Mouse (Mus musculus) midbrain, embryonic 15.5 days (tissue): ENCODE measurements at regions not wholly inside any gene's neighbourhood (a gene's known extent, or its start where the extent isn't known, plus 50 kb on each side); places are given as distances from the start of the nearest gene placed in this dataset.

Experiments used
- ATAC-seq: fragments of 200-750 bp; cut with Nextera tagmentation; replicated peaks from 2 replicates; pipeline ENCODE4 v1.8.0; 2017; ENCODE audit warnings: moderate TSS enrichment
- H3K27ac ChIP-seq: fragments of 300-500 bp; sonication (generic); 2 replicates; pipeline ENCODE4 v1.5.1; 2015; ENCODE audit warnings: mild to moderate bottlenecking, inconsistent platforms
- H3K27me3 ChIP-seq: fragments of 300-500 bp; sonication (generic); replicated peaks from 2 replicates; pipeline ENCODE4 v1.6.1; 2015; ENCODE audit warnings: inconsistent platforms
- H3K36me3 ChIP-seq: fragments of 300-500 bp; sonication (generic); replicated peaks from 2 replicates; pipeline ENCODE4 v1.6.1; 2015; ENCODE audit warnings: inconsistent platforms
- H3K4me1 ChIP-seq: fragments of 300-500 bp; sonication (generic); 2 replicates; pipeline ENCODE4 v1.6.1; 2015; ENCODE audit warnings: inconsistent platforms
- H3K4me2 ChIP-seq: fragments of 300-500 bp; sonication (generic); 2 replicates; pipeline ENCODE4 v1.6.1; 2015; ENCODE audit warnings: inconsistent platforms, mild to moderate bottlenecking, moderate library complexity
- H3K4me3 ChIP-seq: fragments of 300-500 bp; sonication (generic); 2 replicates; pipeline ENCODE4 v1.5.1; 2015; ENCODE audit warnings: mild to moderate bottlenecking, inconsistent platforms
- H3K9ac ChIP-seq: fragments of 300-500 bp; sonication (generic); 2 replicates; pipeline ENCODE4 v1.6.1; 2015; ENCODE audit warnings: mild to moderate bottlenecking, inconsistent platforms
- H3K9me3 ChIP-seq: fragments of 300-500 bp; sonication (generic); 2 replicates; pipeline ENCODE4 v1.6.1; 2016; ENCODE audit warnings: inconsistent platforms
- WGBS: fragments of 180-500 bp; shearing (Covaris S2); methylation state at CpG from one replicate; pipeline ENCODE4 v1.1.7; 2015; ENCODE audit warnings: mixed read lengths; 5-methylcytosine and 5-hydroxymethylcytosine counted together

DNA sequence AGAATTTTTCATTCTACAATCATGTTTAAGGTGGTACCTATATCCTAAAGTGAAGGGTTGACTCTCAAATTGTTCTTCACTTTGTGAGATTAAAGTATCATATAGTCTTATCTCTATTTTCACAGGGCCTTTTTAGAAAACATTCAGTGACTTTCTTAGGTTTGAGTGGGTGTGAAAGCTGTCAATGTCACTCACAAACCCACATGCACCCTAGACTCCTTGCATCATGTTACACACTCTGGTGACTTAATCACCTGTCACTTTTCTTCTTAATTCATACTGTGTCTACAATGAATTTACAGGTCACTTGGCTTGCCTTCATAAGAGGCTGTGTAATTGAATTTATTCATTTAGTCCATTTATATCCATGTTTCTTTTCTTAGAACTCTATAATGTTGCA lies 1026.8 kb upstream of the Alcam start:
- no peaks in the 10 kb centered on the region for H3K4me1 ChIP-seq
- no peaks in the 10 kb centered on the region for H3K9me3 ChIP-seq
- H3K27me3 ChIP-seq = no peaks in the 10 kb centered on the region
- H3K9ac ChIP-seq = no peak overlapping the region
- no peak overlapping the region for H3K4me3 ChIP-seq
- H3K27ac ChIP-seq = no peak overlapping the region
- H3K36me3 ChIP-seq = no peaks in the 10 kb centered on the region
- ATAC-seq = no peak
- no peak overlapping the region for H3K4me2 ChIP-seq

DNA sequence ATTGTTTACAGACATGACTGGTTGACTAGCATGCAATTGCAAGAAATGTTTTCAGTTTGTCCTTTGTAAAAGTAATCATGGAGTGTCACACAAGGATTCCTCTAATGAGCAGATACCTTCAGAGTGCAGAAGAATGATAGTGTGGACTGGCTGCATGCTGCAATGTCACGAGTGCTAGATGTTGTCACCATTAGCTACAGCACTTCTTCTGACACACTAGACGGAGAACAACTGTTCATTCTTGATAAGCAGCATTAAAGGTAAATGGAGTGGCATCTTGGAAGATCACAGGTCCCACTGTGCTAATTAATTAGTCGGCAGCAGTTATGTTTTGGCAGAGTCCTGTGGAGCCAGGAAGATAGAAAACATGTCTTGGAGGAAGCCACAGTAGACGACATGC lies 985.6 kb upstream of the Alcam start:
- Histone ChIP-seq H3K27me3 (no peaks in the 10 kb centered on the region), H3K9me3 (no peaks in the 10 kb centered on the region), H3K27ac (no peak overlapping the region), H3K36me3 (no peaks in the 10 kb centered on the region), H3K9ac (no peak overlapping the region), H3K4me2 (no peak overlapping the region), H3K4me1 (no peaks in the 10 kb centered on the region), H3K4me3 (no peak overlapping the region)
- WGBS = 83% methylated on average over 4 of the region's 4 CpGs
- ATAC-seq = no peak

DNA sequence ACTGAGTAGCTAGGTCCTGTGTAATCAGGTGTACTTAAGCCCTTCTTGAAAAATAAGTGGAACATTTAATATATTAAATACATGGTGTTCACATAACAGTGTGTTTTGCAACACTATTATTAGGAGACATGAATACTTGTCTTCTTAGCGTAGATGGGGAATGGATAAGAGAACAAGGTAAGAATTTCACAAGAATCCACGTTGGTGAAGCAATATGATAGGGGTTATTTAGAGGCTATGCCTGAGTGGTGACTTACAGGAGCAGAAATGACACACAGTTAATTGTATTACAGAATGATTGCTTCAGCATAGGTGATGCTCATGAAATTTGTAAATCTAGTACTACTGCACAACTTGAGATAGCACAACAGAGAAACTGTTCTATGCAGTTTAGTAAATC lies 964.5 kb upstream of the Alcam start:
- H3K4me3 ChIP-seq = no peak overlapping the region
- no peaks in the 10 kb centered on the region for H3K9me3 ChIP-seq
- no peak overlapping the region for H3K9ac ChIP-seq
- ATAC-seq = no peak
- no peak overlapping the region for H3K27ac ChIP-seq
- H3K36me3 ChIP-seq = no peaks in the 10 kb centered on the region
- no peaks in the 10 kb centered on the region for H3K27me3 ChIP-seq
- H3K4me2 ChIP-seq = no peak overlapping the region
- no peaks in the 10 kb centered on the region for H3K4me1 ChIP-seq
- 70% methylated on average over 2 of the region's 2 CpGs for WGBS

DNA sequence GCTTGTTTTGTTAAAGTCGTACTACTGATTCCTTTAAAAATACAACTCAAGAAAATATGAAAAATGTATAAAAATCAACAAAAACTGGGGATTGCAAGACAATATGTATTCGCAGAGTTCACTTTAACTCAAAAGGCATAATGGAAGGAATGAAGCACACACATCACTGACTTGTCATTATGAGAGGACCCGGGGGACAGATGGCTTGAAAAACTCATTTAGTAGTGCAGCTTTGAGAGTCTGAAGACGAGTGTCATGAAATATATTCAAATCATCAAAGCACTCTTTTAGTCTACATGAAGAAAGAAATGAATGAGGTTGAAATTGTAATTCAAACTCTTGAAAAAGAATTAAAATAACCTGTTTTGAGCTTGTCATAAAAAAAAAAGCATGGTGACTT lies 931.3 kb upstream of the Alcam start:
- Histone ChIP-seq H3K27me3 (no peaks in the 10 kb centered on the region), H3K4me3 (no peak overlapping the region), H3K9me3 (no peaks in the 10 kb centered on the region), H3K4me1 (no peaks in the 10 kb centered on the region), H3K9ac (no peak overlapping the region), H3K36me3 (no peaks in the 10 kb centered on the region), H3K27ac (no peak overlapping the region), H3K4me2 (no peak overlapping the region)
- ATAC-seq = no peak
- 69% methylated on average over 4 of the region's 4 CpGs for WGBS

DNA sequence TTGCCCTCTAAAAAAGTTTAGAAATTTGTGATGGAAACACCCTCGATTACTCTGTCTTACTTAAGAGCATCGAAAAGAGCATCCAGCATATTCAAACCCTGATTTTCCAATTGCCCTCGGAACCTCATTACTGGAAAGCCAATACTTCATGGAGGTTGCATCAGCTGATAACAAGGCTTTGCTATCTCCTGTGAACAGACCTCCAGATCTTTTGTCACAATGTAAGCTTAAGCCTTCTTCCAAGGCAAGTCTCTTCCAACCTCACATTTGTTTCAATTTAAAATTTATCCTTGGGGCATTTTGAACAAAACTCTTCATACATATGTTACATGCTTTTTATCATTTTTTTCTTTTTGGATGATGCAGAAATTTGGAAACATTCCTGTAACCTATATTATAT lies 888.3 kb upstream of the Alcam start:
- 81% methylated on average over 3 of the region's 3 CpGs for WGBS
- H3K9me3 ChIP-seq = no peaks in the 10 kb centered on the region
- H3K9ac ChIP-seq = no peak overlapping the region
- no peak overlapping the region for H3K27ac ChIP-seq
- no peak for ATAC-seq
- H3K4me1 ChIP-seq = no peaks in the 10 kb centered on the region
- no peak overlapping the region for H3K4me2 ChIP-seq
- no peak overlapping the region for H3K4me3 ChIP-seq
- H3K27me3 ChIP-seq = no peaks in the 10 kb centered on the region
- H3K36me3 ChIP-seq = no peaks in the 10 kb centered on the region

DNA sequence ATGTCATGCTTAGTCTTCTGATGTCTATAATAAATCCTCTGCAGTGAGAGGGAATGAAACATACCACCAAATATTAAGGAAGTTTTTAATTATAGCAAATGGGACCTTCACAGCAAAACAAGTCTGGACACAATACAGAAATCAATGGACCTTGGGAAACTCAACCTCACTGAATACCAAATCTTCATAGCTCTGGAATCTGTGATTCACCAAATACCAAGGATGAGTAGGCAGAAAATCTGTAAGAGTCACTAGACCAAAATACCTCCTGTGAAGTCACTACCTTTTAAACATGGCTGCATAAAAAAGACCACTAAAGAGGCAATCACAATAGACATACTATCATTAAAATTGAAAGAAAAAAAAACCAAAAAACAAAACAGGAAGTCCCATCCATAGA lies 872.5 kb upstream of the Alcam start:
- ATAC-seq = no peak

DNA sequence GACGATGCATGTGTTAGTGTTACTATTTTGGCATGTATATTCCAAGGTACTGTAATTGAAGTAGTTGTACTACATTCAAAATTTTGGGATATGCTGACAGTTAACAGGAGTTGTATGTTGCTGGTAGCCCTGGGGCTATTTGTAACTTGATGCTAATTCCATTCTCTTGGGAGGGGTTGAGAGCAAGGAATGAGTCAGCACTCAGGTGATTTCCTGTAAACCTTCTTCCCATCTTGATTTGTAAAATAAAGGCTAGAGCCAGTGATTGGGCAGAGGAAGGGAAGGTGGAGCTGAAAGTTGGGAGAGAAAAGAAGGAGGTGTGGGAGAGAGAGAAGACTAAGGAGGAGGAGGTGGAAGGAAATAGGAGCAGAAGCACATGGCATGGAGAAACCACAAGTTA lies 838.2 kb upstream of the Alcam start:
- Histone ChIP-seq H3K9me3 (no peaks in the 10 kb centered on the region), H3K27ac (no peak overlapping the region), H3K27me3 (no peaks in the 10 kb centered on the region), H3K9ac (no peak overlapping the region), H3K4me3 (no peak overlapping the region), H3K4me2 (no peak overlapping the region), H3K36me3 (no peaks in the 10 kb centered on the region), H3K4me1 (no peaks in the 10 kb centered on the region)
- WGBS = 97% methylated on average over 1 of the region's 1 CpGs
- no peak for ATAC-seq

More for the DNA sequence above, 872.5 kb upstream of the Alcam start:
- H3K4me3 ChIP-seq = no peak overlapping the region
- no peak overlapping the region for H3K9ac ChIP-seq
- no peak overlapping the region for H3K27ac ChIP-seq
- H3K36me3 ChIP-seq = no peaks in the 10 kb centered on the region
- no peaks in the 10 kb centered on the region for H3K4me1 ChIP-seq
- H3K27me3 ChIP-seq = no peaks in the 10 kb centered on the region
- no peak overlapping the region for H3K4me2 ChIP-seq
- H3K9me3 ChIP-seq = no peaks in the 10 kb centered on the region

DNA sequence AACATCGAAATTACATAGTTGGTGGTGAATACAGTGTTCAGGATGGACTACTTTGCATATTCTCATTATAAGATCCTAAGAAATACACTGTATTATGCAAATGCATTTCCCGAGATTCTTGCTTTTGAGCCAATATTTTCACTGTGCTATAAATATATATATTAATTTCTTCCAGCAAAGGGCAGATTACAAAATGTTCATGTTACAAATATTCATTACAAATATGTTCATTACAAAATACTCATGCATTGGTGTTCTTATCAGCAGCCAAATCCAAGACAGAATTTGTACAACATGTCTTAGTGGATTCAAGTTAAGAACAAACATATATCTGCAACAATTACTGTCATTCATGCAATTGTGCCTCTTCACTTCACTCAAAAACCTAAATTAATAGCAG lies 828.1 kb upstream of the Alcam start:
- H3K9me3 ChIP-seq = no peaks in the 10 kb centered on the region
- ATAC-seq = no peak
- H3K4me3 ChIP-seq = no peak overlapping the region
- H3K4me1 ChIP-seq = no peaks in the 10 kb centered on the region
- no peaks in the 10 kb centered on the region for H3K36me3 ChIP-seq
- H3K27ac ChIP-seq = no peak overlapping the region
- no peak overlapping the region for H3K9ac ChIP-seq
- H3K4me2 ChIP-seq = no peak overlapping the region
- no peaks in the 10 kb centered on the region for H3K27me3 ChIP-seq
- WGBS = 75% methylated on average over 2 of the region's 2 CpGs

DNA sequence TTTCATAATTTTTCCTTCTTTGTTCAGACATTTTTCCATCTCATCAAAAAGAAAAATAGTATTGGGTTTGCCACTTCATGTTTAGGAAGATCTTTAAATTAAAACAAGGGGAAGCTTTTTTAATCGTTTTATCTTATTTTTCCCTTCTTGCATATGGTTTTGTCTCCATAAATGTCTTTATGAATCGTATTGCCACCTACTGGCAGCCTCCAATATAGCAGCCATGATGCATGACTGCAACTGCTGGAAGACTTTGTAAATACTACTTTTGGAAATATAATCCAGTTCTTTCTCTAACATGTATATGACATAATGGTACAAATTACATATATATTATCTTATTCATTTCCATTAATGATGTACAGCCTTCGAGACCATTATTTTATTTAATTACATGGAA lies 812.2 kb upstream of the Alcam start:
- 26% methylated on average over 3 of the region's 3 CpGs for WGBS

DNA sequence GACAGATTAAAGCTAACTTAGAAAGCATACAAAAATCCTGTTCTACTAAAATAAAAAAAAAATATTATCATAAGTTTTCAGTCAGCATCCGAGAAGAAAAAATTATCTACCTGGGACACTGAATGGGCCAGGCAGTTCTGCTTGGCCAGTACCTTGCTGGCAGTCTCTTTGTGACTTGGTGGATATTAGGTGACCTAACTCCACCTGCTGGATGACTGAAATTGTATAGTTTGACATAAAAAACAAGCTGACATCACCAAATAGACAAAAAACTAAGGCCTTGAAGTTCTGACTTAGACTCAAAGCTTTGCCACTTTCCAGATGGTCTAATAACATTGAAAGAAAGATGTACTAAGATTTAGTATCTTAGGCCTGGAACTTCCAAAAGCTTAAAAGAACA lies 791.5 kb upstream of the Alcam start:
- WGBS = 83% methylated on average over 1 of the region's 1 CpGs
- Histone ChIP-seq H3K4me2 (no peak overlapping the region), H3K9me3 (no peaks in the 10 kb centered on the region), H3K9ac (no peak overlapping the region), H3K27me3 (no peaks in the 10 kb centered on the region), H3K4me3 (no peak overlapping the region), H3K36me3 (no peaks in the 10 kb centered on the region), H3K4me1 (no peaks in the 10 kb centered on the region), H3K27ac (no peak overlapping the region)
- ATAC-seq = no peak

More for the DNA sequence above, 812.2 kb upstream of the Alcam start:
- no peak overlapping the region for H3K9ac ChIP-seq
- no peaks in the 10 kb centered on the region for H3K27me3 ChIP-seq
- H3K4me1 ChIP-seq = no peaks in the 10 kb centered on the region
- H3K4me3 ChIP-seq = no peak overlapping the region
- ATAC-seq = no peak
- H3K36me3 ChIP-seq = no peaks in the 10 kb centered on the region
- no peak overlapping the region for H3K27ac ChIP-seq
- no peaks in the 10 kb centered on the region for H3K9me3 ChIP-seq
- no peak overlapping the region for H3K4me2 ChIP-seq

DNA sequence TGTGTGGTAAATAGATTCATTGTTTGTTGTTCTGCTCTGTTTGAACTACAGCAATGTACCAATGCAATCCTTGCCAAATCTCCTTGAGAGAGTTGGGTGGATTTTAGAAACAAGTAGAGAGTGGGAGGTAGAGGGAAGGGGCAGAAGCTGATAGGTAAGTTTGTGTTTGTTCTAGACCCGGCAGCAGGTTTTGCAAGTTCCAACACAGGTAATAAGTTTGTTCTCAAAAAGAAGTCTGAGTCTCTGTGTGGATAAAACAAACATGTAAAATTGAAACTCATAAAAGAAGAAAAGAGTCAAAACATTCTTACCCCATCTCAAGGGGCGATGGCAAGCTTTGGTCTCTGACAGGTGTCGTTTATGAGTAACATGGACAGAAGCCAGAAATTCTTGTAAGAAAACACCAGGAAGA lies 788.3 kb upstream of the Alcam start:
- 95% methylated on average over 3 of the region's 3 CpGs for WGBS

DNA sequence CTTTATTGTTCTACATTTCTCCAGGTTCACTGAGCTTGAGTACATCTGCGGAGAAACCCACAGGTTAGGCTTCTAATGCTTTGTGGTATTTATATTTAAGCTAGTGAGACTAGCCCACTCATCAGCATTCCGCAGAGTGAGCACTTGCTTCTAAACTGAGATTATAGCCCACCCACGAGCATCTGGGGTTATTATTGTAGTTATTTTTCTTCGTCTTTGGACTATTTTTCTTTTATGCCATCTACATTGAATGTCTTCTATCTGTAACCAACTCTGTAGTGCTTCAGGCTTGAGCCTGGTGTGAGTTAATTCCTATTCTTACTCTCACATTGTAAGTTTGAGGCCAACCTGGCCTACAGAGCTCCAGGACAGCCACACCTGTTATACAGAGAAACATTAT lies 765.0 kb upstream of the Alcam start:
- no peak for ATAC-seq
- WGBS = 79% methylated on average over 4 of the region's 4 CpGs
- H3K4me2 ChIP-seq = no peak overlapping the region
- H3K27me3 ChIP-seq = no peaks in the 10 kb centered on the region
- no peaks in the 10 kb centered on the region for H3K4me1 ChIP-seq
- H3K27ac ChIP-seq = no peak overlapping the region
- no peaks in the 10 kb centered on the region for H3K36me3 ChIP-seq
- no peaks in the 10 kb centered on the region for H3K9me3 ChIP-seq
- no peak overlapping the region for H3K9ac ChIP-seq
- no peak overlapping the region for H3K4me3 ChIP-seq

More for the DNA sequence above, 788.3 kb upstream of the Alcam start:
- Histone ChIP-seq H3K4me2 (no peak overlapping the region), H3K36me3 (no peaks in the 10 kb centered on the region), H3K9me3 (no peaks in the 10 kb centered on the region), H3K4me1 (no peaks in the 10 kb centered on the region), H3K27me3 (no peaks in the 10 kb centered on the region), H3K9ac (no peak overlapping the region), H3K4me3 (no peak overlapping the region), H3K27ac (no peak overlapping the region)
- ATAC-seq = no peak

DNA sequence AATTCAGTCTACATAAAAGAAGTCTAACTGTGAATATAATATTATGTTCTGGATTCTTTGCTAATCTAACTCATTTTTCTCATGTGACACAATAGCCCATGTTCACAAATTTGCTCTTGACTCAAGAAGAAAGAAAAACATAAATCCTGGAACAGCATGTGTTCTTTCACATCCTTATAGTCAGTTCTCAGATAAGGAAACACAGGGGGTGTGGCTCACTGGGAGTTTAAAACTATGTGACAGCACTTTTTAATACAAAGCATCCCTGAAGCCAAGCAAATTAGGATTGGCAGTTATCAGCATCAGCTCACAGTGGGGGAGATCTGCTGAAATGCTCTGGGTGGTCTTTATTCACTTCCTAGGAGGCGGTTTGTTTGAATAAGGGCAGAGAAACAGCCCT lies 747.6 kb upstream of the Alcam start:
- H3K4me1 ChIP-seq = no peaks in the 10 kb centered on the region
- 17% methylated on average over 1 of the region's 1 CpGs for whole genome bisulfite sequencing

DNA sequence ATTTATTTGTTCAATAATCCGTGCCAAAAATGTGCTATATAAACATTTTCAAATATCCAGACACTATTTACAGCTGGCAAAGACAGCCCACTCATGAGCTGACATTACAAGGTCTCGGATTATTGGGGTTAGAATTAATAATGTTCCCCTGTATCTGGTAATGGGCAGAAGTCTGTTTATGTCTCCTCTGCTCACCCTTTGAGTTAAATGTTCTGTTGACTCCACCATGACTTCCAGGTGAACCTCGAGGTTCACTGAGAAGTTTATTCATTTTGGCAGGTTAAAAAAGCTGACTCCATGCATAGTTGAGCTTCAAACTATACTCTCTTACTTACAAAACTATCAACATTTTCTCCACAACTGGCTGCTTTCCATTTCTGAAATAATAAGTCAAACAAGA lies 732.6 kb upstream of the Alcam start:
- H3K4me3 ChIP-seq = no peak overlapping the region
- ATAC-seq = no peak
- H3K9me3 ChIP-seq = no peaks in the 10 kb centered on the region
- no peaks in the 10 kb centered on the region for H3K4me1 ChIP-seq
- H3K36me3 ChIP-seq = no peaks in the 10 kb centered on the region
- H3K27me3 ChIP-seq = no peaks in the 10 kb centered on the region
- 69% methylated on average over 3 of the region's 3 CpGs for WGBS
- H3K4me2 ChIP-seq = no peak overlapping the region
- H3K9ac ChIP-seq = no peak overlapping the region
- H3K27ac ChIP-seq = no peak overlapping the region

More for the DNA sequence above, 747.6 kb upstream of the Alcam start:
- Histone ChIP-seq H3K27ac (no peak overlapping the region), H3K4me2 (no peak overlapping the region), H3K36me3 (no peaks in the 10 kb centered on the region), H3K9me3 (no peaks in the 10 kb centered on the region), H3K4me3 (no peak overlapping the region), H3K27me3 (no peaks in the 10 kb centered on the region), H3K9ac (no peak overlapping the region)
- no peak for ATAC-seq
